ENCODE assay signal across 10 mouse cellular contexts in genomic region chr1:143918949-143919348, GRCm38 (mm10).
DNase-seq lines count a peak whose midpoint lies in the region; ATAC-seq and TF ChIP-seq lines count a peak whose summit lies in the region.
"Had no signal": no experiment of that assay in that cellular context is flagged by ENCODE, and none has a peak within 500 bp of the region (broad histone marks: within the 10 kb centered on the region; RNA-seq: fewer than 3 reads in every experiment).

No protein-coding gene starts in this region.

- H3K36me3 ChIP-seq in hindbrain, embryonic 10.5 days, result no peaks in the 10 kb centered on the region
- no peaks in the 10 kb centered on the region for H3K36me3 ChIP-seq in hindbrain, postnatal 0 days (ENCODE audit: insufficient read depth, low read length)
- H3K36me3 ChIP-seq: limb, embryonic 15.5 days; neural tube, embryonic 13.5 days had no signal

- no peak for TF ChIP-seq CTCF in hindbrain, postnatal 0 days (IDR thresholded peaks at IDR 0.05; ENCODE audit: low read depth)

- no peak overlapping the region for H3K9ac ChIP-seq in hindbrain, postnatal 0 days (replicated peaks; ENCODE audit: low read length)
- H3K9ac ChIP-seq: limb, embryonic 15.5 days; neural tube, embryonic 13.5 days had no signal

- H3K4me1 ChIP-seq in brown adipose tissue, adult 24 weeks (ENCODE audit: control insufficient read depth, insufficient read depth, insufficient read length, low read length), result peaks cover 12% of the 10 kb centered on the region
- H3K4me1 ChIP-seq in hindbrain, embryonic 10.5 days (replicated peaks), result peaks cover 18% of the 10 kb centered on the region
- H3K4me1 ChIP-seq in hindbrain, postnatal 0 days (ENCODE audit: insufficient read depth, low read length), result no peaks in the 10 kb centered on the region
- H3K4me1 ChIP-seq: limb, embryonic 15.5 days had no signal

- DNase-seq in gastrocnemius, postnatal 25 days, result peak; percentile 35
- no peak for DNase-seq in gastrocnemius, postnatal 14 days
- peak; percentile 81 for DNase-seq in 416B (ENCODE audit: low read depth)
- peak; percentile 60 for DNase-seq in skeletal muscle tissue, adult 2 months (ENCODE audit: low read depth, low spot score)
- DNase-seq in hindbrain, embryonic 10.5 days (ENCODE audit: low spot score), result no peak
- DNase-seq in left cerebral cortex, postnatal 36 days (ENCODE audit: low spot score in 2 of 2), result no peak
- no peak for DNase-seq in hindbrain, postnatal 0 days (ENCODE audit: low spot score)

- peaks cover 39% of the 10 kb centered on the region for H3K27me3 ChIP-seq in hindbrain, embryonic 10.5 days (ENCODE audit: insufficient read depth, poor library complexity, severe bottlenecking)
- H3K27me3 ChIP-seq in hindbrain, postnatal 0 days (ENCODE audit: insufficient read depth, low read length), result no peaks in the 10 kb centered on the region
- H3K27me3 ChIP-seq: limb, embryonic 15.5 days had no signal

- no peak for ATAC-seq in hindbrain, postnatal 0 days

- no peak overlapping the region for H3K4me3 ChIP-seq in brown adipose tissue, adult 24 weeks (ENCODE audit: insufficient read depth, low read depth, low read length)
- H3K4me3 ChIP-seq in hindbrain, embryonic 10.5 days, result no peak overlapping the region
- H3K4me3 ChIP-seq in hindbrain, postnatal 0 days (ENCODE audit: low read length), result no peak overlapping the region
- H3K4me3 ChIP-seq: limb, embryonic 15.5 days; neural tube, embryonic 13.5 days had no signal

- H3K4me2 ChIP-seq in hindbrain, postnatal 0 days (ENCODE audit: low read depth, low read length), result no peak overlapping the region
- H3K4me2 ChIP-seq: limb, embryonic 15.5 days; neural tube, embryonic 13.5 days had no signal

- peak overlapping the region; percentile 74 for H3K27ac ChIP-seq in brown adipose tissue, adult 24 weeks (replicated peaks; ENCODE audit: low read depth, low read length)
- no peak overlapping the region for H3K27ac ChIP-seq in hindbrain, embryonic 10.5 days
- no peak overlapping the region for H3K27ac ChIP-seq in hindbrain, postnatal 0 days
- H3K27ac ChIP-seq: limb, embryonic 15.5 days; neural tube, embryonic 13.5 days had no signal

- intact Hi-C loops in gastrocnemius, postnatal 14 days (cut with DNase I; ENCODE audit: low total_unique reads), result no loop called here
- intact Hi-C loops in left cerebral cortex, postnatal 36 days (cut with DNase I), result loop anchor here (5.0 kb wide), 2 partner anchors 82 to 83 kb away; partner anchors contain the start of gene Rgs2

- no peaks in the 10 kb centered on the region for H3K9me3 ChIP-seq in hindbrain, embryonic 10.5 days
- H3K9me3 ChIP-seq in hindbrain, postnatal 0 days (ENCODE audit: low read length), result no peaks in the 10 kb centered on the region
- H3K9me3 ChIP-seq: limb, embryonic 15.5 days; neural tube, embryonic 13.5 days had no signal

- 76% methylated on average over 5 of the region's 5 CpGs for WGBS in hindbrain, embryonic 10.5 days
- WGBS in hindbrain, postnatal 0 days, result 80% methylated on average over 5 of the region's 5 CpGs

Comparison
In these comparisons a context has a peak if more than half of its experiments do, and no peak if none do; other contexts are left out.
1. DNase-seq: peak in gastrocnemius, postnatal 25 days (single experiment), 416B (single experiment) and skeletal muscle tissue, adult 2 months (single experiment); none in gastrocnemius, postnatal 14 days (single experiment), hindbrain, embryonic 10.5 days (single experiment), left cerebral cortex, postnatal 36 days (0 of 2) and hindbrain, postnatal 0 days (single experiment).